Mouse (Mus musculus) heart, postnatal 36 days (tissue): ENCODE data around the gene Tubb2a. TPM values are rescaled to one million over a fixed set of nuclear protein-coding genes. Genes with fewer than 3 reads are reported as not detected.

ENCODE experiments used
- total RNA-seq, 2 experiments: library from RNA; stranded (reverse); gene quantifications; 2 replicates each; pipeline ENCODE4 v1.2.3; 2021

The Tubb2a gene
- total RNA-seq, 2 experiments from 2014 or later: 41.2 to 43.8 TPM

Other genes with a start within 250 kb of the Tubb2a start
- not detected for gene Serpinb6e, start 234.6 kb downstream of the Tubb2a start, total RNA-seq
- not detected for gene Serpinb6c, start 172.3 kb downstream of the Tubb2a start, total RNA-seq
- gene Nqo2, start 113.3 kb downstream of the Tubb2a start, total RNA-seq: 10 to 100 TPM; 38.3 to 38.5 TPM
- 1 to 10 TPM; 8.2 to 9.6 TPM for gene Ripk1, start 75.6 kb downstream of the Tubb2a start, total RNA-seq
- gene Serpinb6a, start 75.2 kb downstream of the Tubb2a start, total RNA-seq: 100 to 1,000 TPM; 106 to 112 TPM
- gene Bphl, start 40.4 kb downstream of the Tubb2a start, total RNA-seq: 10 to 100 TPM; 35.5 to 42.1 TPM
- 1 to 10 TPM; 4.4 to 5.6 TPM for gene Tubb2b, start 52.5 kb upstream of the Tubb2a start, total RNA-seq
- 10 to 100 TPM; 28.3 to 30.9 TPM for gene Psmg4, start 85.0 kb upstream of the Tubb2a start, total RNA-seq